Mouse (Mus musculus) mouse embryonic stem cell (cell line): ENCODE data around the gene Soga1.

Experiments used
- in situ Hi-C, 2 experiments: fragments of 300-500 bp; cut with MboI; formaldehyde crosslinking; loops; 1 replicate in 1 of 2; 3 replicates in 1 of 2; pipeline ENCODE4 v1.14.3; 2019 to 2020; ENCODE audit warnings: low sequenced_read_pairs in 2 of 2, low pct_unique_long_range_greater_than_20kb in 1 of 2, mixed read lengths in 1 of 2; ENCODE audit not compliant: unreplicated experiment in 1 of 2

The Soga1 gene

DNA sequence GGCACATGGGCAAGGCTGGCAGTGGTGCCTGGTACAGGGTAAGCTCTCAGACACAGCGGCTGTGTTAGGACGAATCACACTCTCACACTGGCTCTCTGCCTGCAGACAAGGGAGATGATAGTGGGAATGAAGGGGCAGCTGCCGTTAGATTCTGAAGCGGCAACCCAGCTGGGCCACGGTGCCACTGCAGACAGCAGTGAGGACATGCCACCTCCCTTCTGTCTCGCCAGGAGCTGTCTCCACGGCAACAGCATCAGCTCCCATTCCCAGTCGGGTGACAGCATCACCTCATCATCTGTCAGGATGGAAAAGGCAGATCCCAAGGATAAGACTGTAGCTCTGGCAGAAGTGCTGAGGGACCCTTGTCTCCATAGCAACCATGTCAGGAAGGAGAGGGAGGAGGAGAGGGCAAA, 29.2 kb downstream of the Soga1 start:
- in situ Hi-C loops, result no loop called here

DNA sequence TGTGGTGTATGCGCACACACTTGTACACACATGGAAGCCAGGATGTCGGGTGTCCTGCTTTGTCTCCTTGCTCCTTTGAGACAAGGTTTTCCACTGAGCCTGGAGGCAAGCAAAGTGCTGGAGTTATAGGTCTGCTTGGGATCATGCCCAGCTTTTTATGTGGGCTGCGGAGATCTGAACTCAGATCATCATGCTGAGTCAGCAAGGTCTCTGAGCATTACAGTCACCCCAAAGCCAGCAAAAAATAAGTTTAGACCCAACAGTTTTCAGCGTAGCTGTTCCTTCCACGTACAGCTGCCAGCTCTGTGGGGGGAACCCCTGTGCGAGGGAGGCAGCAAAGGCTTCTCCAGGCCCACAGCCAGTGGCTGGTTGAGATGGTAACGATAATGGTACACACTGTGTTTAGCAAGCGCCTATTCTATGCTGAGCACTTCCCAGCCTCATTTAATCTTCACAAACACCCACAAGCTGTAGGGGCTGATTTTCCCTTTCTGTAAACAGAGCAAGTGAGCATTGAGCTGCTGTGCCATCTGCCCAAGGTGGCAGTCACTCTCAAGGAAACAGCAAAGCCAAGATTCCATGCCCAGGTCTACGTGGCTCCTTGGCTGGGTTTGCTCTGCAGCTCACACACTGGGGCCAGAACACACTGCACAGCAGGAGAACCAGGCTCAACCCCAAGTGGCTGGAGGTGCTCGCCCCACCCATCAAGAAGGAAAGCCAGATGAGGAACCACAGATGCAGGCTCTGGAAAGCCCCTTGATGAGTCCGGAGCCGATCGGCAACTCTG, 30.5 kb downstream of the Soga1 start:
- in situ Hi-C loops, result no loop called here

DNA sequence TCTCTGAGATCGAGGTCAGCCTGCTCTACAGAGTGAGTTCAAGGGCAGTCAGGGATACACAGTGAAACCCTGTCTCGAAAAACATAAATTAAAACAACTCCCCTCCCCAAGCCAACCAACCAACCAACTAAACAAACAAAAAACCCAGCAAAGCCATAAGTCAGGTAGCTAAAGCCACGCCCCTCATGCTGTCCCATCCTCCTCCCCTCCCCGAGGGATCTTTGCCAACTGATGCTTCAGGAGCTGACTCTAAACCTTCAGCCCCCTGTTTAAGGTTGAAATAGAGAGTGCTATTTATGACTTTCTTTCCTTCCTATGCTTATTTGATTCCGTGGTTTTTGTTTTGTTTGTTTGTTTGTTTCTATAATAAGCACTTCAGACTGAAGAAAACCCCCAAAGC, 32.1 kb downstream of the Soga1 start:
- in situ Hi-C loops, result no loop called here

DNA sequence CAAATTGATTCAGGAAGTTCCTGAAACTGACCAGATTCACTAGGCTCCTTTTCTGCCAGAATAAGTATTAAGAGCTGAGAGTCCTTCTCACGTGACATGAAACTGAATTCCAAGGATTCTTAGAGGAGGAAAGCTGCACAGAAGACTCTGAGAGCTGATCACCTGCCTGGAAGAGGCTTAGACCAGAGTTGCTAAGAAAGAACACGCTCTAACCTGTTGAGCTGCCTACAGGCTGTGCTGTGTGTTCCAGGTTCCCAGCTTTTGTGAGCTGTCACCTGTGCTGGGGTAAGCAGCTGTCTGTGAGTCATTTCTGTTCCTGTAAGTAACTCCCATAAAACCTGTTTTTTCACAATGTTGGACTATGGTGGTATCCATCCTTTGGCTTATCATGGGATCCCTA, 33.1 kb downstream of the Soga1 start:
- in situ Hi-C loops, result no loop called here

DNA sequence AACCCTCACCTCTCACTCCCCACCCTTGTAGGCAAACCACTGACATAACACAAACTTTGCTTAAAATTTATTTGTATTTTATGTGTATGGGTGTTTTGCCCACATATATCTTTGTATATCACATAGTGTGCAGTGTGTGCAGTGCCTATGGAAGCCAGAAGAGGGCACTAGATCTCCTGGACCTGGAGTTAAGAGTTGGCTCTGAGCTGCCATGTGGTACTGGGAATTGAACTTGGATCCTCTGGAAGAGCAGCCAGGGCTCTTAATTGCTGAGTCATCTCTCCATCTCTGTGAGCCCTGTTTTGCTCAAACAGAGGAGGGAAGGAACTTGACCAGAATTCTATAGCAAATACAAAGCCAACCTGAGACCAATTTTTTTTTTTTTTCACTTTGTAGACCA, 35.1 kb downstream of the Soga1 start:
- in situ Hi-C loops, result no loop called here

DNA sequence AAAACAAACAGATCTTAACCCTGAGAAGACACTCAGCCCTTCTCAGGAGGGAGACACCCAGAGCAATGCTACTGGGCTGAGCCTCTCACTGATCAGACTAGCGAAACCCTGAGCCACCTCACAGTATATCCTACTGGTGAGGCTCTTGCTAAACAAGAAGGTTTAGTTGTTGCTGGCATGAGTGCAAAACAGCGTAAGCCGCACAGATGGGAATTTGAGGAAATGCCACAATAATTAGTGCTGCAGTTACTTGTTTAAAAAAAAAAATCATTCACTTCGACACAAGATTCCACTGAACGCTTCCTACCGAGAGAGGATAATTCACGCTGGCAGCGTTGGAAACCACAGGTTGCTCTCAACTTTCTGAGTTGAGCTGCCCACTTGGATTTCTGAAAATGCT, 35.5 kb downstream of the Soga1 start:
- in situ Hi-C loops, result no loop called here

DNA sequence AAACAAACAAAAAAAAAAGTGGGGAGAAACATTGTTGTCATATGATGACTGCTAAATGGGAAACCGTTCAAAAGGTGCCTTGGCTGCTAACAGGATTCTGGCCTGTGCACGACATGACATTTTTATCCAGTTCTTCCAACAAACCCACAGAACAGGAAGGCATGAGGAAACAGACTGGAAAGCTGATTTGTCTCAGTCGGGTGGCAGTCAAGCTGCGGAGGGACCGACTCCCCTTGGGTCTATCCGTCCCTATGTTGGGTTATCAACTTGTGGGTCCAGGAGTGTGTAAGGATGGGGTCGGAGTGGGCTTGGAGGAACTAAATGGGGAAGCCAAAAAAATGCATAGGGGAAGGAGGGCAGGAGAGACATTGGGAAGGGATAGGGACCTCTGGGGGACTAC, 37.6 kb downstream of the Soga1 start:
- in situ Hi-C loops, result no loop called here

DNA sequence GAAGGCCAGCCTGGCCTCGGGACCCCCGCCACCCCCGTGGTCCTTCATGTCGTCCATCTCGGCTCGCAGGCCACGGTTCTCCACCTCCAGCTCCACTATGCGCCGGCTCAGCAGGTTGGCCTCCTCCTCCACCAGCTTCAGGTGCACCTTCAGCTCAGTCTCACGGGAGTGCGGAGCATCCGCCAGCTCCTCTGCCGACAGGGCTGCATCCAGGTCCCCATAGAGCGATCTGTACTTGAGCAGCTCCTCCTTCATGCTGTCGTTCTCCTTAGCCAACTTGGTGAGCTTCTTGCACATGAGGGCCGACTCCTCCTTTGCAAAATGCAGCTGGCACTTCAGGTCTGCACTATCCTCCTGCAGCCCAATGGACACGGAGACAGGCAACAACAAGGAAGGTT, 38.4 kb downstream of the Soga1 start:
- in situ Hi-C loops, result no loop called here

DNA sequence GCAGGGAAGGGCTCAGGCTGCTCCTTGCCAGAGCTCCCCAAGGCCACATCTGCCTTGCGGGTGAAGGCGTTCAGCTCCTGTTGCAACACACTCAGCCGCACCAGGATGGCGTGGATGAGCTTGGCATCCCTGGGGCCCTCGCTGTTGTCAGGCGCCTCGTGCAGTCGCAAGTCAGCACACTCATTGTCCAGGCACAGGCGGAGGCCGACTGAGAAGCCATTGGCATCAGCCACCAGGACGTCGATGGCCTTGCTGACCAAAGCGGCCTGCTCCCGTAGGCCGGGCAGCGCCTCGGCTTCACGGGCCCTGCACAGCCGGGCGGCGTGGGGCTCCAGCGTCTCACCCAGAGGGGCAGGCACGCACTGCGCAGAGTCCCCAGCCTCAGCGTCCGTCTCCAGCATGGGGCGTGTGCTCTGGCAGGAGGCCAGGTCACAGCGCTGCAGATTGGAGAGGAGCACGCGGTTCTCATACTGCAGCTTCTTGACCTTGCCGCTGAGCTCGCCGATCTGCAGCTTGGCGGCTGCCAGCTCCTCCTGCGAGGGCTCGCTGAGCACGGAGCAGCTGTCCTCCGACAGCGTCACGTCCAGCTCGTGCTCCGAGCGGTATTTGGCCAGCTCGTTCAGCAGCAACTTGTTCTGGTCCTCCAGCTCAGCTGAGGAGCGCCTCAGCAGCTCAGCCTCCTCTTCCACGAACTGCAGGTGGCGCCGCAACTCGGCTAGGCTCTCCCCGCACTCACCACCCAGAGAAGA, 39.0 kb downstream of the Soga1 start:
- in situ Hi-C loops, result no loop called here

DNA sequence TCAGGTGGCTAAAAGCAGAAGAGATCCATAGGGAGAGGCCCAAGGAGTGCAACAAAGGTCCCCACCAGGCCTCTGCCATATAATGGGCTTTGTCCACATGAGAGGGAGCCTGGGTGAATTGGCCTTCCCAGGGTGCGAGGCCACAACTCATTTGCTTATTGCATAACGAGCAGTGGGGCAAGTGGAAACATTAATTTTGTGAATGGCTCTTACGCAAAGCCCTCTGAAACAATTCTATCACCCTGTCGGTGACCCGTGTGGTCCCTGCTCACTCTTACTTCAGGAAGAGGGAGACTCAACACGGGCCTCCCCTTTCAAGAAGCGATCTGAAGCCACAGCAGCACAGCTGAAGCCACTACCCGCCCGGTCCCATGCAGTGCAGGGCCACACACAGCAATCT, 41.8 kb downstream of the Soga1 start:
- in situ Hi-C loops, result no loop called here

DNA sequence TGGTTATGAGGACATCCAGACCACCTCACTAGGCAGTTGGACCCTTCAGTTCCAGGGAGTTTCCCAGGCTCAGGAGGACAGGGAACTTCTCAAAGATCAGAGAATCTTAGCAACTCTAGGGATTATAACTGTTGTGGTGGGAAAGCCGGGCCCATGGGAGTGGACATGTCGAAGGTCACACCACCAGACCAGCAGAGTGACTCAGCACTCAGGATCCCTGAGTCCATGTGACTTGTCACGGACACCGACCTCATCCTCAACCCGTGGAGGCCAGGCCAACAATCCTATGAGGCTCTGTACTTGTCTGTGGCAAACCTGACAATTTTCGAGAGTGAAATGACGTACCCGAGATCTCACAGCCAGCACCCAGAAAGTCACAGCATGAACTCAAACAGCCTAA, 42.7 kb downstream of the Soga1 start:
- in situ Hi-C loops, result no loop called here

DNA sequence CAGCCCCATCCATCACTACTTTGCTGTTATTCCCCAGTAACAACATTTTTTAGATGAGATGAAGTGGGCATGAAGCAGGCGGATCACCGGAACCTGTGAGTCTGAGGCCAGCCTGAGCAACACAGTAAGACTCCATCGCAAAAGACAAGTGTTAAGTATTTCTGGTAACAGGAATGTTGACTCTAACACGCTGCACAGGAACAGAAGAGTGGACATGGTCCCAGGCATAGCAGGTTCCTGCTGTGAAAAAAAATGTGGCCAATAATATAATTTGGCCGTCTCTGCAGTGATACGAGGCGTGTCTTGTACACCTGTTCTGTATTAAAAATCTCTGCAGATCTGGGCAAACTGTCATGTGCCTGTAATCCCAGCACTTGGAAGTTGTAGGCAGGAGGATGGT, 43.7 kb downstream of the Soga1 start:
- in situ Hi-C loops, result no loop called here

DNA sequence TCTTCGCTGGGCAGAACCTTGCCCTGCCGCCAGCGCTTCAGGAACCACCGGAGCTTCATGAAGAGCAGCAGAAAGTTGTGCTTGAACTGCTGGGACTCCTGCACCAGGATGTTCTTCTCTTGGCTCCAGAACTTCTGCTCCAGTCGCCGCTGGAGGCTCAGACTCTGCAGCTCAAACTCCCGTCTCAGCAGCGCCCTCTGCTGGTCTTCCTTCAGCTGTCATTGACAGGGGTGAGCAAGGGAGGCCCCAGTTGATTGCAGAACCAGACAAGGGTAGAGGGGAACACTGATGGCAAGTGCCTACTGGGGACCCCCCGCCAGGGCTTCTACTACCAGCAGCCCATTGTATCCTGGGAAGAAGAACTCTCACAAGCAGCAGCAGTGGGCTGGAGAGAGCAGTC, 48.2 kb downstream of the Soga1 start:
- in situ Hi-C loops, result no loop called here

DNA sequence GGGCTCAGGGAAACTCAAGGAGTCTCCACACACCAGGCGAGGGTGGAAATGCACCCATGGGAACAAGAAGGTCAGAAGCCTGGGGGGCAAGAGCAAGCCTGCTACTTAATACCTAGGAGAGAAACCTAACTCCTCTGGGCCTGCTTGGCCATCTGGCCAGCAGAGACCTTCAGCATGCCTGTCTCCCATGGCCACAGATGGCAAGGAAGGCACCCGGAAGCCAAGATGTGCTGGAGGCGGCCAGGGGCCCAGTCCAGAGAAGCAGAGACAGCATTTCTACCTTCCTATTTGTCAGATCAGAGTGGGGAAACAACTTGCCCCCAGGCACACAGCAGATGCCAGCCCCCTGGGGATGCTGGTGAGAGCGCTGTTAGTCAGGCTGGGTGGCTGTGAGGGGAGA, 50.8 kb downstream of the Soga1 start:
- in situ Hi-C loops, result no loop called here

DNA sequence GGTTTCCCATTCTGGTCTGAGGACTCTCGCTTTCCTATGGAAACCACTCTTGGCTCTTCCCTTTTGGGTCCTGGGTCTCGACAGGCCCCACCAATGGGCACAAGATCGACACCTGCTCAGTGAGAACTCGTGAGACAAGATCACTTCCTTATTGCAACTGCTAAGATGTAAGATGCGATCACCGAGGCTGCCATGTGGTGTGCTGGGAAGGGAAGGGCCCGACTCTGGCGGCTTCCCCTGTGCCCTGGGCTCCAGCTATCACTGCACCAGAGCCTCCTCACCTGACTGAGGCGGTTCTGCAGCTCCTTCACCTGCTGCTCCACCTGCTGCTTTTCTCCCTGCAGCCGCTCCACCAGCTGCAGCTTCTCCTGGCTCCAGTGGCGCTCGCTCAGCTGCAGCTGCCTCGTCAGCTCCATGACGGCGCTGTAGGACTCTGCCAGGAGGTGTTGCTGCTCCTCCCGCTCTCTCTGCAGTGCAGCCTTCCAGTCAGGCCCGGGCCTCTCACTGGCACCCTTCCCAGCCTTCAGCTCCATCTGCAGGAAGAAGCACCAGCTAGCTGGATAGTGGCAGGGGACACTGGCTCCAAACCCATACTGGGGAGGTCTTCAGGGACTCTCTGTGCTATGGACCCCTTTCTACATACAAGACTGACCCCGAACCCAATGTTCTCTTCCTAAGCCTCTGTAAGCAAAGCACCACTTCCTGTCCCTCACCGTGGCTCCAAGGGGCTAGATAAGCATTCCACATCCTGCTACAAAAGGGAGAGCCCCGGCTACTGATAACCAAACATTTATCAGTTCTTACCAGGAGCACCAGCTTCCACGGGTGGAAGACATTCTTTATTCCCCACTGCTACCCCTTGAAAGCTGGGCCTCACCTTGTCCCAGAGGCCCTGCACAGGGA, 51.7 kb downstream of the Soga1 start:
- in situ Hi-C loops, result no loop called here

DNA sequence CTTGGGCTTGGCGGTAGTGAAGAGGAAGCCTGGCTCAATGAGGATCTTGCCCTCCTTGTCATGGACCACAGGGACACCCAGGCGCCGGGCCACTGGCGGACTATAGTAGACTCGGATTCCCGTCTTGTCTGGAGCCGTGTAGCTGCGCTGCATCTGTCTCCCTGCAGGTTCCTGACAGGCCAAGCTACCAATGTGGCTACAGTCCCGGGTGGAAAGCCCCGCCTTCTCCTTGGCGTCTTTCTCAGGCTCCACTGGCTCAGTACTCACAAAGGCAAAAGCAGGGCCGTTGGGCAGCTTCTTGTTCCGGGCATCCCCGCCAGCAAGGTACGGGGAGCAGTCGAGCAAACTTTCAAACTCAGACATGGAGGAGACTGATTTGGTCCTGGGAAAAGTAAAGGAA, 57.9 kb downstream of the Soga1 start:
- in situ Hi-C loops, result no loop called here

DNA sequence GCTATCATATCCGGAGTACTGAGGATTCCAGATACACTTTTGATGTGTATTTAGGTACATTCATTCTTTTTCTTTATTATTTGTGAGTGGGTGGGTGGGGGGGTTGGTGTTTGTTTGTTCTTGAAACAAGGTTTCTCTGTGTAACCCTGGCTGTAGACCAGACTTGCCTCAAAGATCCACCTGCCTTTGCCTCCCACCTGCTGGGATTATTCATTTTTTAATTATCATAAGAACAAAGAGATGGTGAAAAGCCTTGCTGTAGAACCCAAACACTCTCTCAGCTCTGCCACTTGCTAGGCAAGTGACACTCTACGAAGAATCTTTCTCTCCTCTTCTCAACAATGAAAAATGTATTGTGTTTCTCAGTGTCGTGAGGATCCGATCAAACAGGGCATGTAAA, 59.8 kb downstream of the Soga1 start:
- in situ Hi-C loops, result no loop called here

DNA sequence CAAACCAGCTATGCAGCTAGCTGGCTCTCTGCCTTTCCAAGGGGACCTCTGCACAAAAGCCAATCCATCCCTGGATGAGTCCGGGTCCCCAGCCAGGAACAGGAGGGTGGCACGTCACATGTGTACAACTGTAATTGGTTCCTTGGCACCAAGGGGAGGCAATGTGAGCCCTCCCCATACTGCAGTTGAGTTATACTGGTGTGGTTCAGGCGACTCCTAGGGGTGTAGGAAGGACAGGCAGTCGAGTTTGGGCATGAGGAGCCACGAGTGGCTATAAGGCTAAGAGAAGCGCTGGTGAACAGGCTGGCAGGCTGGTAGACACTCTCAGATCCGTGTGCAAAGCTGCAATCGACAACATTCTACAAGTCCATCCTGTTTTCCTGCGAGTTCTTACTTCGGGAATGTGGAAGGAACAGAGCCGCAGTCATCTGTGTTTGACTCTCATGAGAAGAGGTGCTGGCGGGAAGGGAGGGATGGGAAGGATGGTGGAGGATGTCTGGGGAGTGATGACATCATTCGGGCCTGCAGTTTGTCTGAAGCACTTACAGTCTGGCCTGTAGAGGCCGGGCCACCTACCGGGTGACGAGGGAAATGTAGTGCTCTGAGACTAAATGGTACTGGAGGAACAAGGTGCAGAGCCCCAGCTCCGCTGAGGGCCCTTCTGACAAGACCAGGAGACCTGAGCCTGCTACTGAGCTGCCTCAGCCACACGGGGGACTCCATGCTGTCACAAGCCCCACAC, 62.4 kb downstream of the Soga1 start:
- in situ Hi-C loops, result no loop called here

DNA sequence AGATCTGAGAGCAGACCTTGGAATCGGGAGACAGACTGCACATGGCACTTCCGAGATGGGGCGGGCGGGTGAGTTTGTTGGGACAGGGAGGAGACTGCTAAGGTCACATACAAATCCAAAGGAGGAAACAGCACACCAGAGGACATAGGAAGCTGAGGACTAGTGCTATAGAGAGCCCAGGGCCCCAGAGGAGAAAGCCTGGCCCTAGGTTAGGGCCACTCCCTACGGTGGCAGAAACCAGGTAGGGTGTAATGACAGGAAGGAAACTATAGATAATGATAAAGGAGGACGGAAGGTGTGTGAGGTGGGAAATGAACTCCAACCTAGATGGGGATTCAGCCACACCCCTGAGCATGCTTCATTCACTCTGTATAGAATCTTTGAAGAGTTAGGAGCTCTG, 66.7 kb downstream of the Soga1 start:
- in situ Hi-C loops, result no loop called here
